Mouse (Mus musculus) heart, postnatal 36 days (tissue): ENCODE data around the gene Stk19. TPM values are rescaled to one million over a fixed set of nuclear protein-coding genes. Genes with fewer than 3 reads are reported as not detected.
"Not testable (repeated sequence)": the region's sequence is repeated elsewhere in the genome, so short reads cannot be mapped to it uniquely, and the experiment has no call there.

Source experiments
- DNase-seq, 2 experiments: peaks; one replicate each; pipeline ENCODE4 v3.0.0; 2021 to 2022
- intact Hi-C: fragments of 180-260 bp; cut with DNase I; formaldehyde crosslinking; loops from one replicate; pipeline ENCODE4 v1.15.1; 2025
- total RNA-seq, 2 experiments: library from RNA; stranded (reverse); gene quantifications; 2 replicates each; pipeline ENCODE4 v1.2.3; 2021

The Stk19 gene
- total RNA-seq, 2 experiments from 2014 or later = 10.0 to 11.1 TPM

DNA sequence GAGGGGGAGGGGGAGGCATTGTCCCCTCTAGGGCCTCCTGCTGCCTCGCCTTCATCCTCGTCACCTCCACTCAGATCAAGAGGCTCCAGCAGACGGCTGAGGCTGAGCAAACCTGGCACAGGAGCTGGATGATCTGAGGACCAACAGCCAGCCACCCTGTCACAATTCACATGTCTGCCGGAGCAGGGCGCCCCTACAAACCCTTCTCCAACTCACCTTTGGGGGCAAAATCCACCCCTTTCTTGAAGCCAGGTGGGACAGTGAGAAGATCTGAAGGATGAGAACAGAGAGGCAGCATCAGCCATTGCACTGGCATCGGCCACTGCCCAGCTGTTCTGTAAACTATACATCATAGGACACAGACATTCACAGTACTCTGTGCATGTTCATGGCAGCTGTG, 10.4 kb upstream of the Stk19 start:
- no peak for DNase-seq
- intact Hi-C loops = no loop called here

DNA sequence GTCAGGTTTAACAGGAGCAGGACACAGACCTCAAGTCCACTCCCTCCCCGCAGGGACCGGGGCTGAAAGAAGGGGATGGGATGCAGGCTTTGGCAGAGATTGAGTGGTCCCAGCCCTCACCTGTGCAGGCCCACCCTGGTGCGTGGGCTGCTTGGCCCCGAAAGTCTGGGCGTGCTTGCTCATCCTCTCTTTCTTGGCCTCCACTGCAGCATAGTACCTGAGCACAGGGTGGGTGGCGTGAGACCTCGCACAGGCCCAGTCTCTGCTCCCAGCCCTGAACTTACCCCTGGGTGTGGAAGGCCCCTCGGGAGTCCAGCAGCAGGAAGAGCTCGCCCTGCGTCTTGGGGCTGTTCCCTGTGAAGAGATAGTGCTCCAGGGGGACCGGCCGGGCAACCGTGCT, 8.1 kb upstream of the Stk19 start:
- intact Hi-C loops = no loop called here
- DNase-seq = no peak

DNA sequence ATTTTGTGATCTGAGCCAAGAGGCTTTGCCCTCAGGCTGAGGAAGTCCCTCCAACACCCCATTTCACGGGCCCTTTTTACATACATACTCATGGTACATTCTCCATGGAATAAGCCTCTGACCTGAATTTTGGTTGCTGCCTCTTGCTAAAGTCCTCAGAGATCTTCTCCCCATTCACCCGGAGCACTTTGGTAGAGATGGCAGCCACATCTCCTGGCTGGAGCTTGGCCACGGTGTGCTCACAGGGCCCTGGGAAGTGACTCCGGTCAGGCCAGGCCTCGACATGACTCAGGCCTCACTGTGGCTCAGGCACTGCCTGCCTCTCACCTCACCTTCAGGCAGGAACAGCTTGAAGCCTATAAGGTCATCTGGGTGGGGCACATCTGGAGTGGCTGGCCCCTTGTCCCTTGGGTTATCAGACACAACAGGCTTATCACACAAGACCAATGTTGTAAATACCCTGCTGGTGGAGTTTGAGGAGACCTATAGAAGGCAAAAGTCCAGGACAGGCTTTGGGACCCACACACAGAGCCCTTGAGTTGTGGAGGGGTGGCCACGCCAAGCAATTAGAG, 4.1 kb upstream of the Stk19 start:
- DNase-seq = no peak
- intact Hi-C loops = no loop called here

DNA sequence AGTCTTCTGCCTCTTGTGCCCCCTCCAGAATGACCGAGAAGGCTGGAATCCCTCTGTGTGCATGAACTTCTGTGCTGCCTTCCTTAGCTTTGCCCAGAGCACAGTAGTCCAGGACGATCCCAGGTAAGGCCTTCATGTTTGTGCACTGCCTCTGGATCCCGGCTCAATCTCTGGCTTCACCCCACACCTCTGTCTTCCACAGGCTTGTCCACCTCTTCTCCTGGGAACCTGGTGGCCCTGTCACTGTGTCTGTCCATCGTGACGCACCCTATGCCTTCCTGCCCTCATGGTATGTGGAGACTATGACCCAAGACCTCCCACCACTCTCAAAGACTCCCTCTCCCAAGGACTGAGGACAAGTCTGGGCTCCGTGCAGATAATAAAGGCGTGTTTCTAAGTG, 2.0 kb upstream of the Stk19 start:
- intact Hi-C loops = loop anchor here (5.0 to 10.0 kb wide), 2 partner anchors 181 to 296 kb away; partner anchors contain the start of genes Apom and Bag6
- DNase-seq = no peak

DNA sequence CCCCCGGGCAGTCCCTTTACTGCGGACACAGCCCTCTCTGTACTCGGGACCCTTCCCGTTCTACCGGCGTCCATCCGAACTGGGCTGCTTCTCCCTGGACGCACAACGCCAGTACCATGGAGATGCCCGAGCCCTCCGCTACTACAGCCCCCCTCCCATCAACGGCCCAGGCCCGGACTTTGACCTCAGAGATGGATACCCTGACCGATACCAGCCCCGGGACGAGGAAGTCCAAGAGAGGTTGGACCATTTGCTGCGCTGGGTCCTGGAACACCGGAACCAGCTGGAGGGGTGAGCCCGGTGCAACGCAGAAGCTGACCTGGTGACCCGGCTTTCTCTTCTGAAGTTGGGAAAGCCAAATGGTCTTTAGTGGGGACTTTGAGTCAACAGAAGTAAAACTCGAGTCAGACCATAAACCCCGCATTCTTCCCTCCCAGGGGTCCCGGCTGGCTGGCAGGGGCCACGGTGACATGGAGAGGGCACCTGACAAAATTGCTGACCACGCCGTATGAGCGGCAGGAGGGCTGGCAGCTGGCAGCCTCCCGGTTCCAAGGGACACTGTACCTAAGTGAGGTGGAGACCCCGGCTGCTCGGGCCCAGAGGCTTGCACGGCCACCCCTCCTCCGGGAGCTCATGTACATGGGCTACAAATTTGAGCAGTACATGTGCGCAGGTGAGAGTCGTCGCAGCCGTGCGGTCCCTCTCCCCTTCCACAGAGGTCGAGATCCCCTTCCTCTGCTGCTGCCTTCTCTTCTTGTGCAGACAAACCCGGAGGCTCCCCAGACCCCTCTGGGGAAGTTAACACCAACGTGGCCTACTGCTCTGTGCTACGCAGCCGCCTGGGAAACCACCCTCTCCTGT, 949 bp upstream of the Stk19 start:
- no peak for DNase-seq
- intact Hi-C loops = loop anchor here (1.0 to 10.0 kb wide), 3 partner anchors 13 to 297 kb away; partner anchors contain the start of genes Apom, Bag6, Nelfe and Skiv2l

DNA sequence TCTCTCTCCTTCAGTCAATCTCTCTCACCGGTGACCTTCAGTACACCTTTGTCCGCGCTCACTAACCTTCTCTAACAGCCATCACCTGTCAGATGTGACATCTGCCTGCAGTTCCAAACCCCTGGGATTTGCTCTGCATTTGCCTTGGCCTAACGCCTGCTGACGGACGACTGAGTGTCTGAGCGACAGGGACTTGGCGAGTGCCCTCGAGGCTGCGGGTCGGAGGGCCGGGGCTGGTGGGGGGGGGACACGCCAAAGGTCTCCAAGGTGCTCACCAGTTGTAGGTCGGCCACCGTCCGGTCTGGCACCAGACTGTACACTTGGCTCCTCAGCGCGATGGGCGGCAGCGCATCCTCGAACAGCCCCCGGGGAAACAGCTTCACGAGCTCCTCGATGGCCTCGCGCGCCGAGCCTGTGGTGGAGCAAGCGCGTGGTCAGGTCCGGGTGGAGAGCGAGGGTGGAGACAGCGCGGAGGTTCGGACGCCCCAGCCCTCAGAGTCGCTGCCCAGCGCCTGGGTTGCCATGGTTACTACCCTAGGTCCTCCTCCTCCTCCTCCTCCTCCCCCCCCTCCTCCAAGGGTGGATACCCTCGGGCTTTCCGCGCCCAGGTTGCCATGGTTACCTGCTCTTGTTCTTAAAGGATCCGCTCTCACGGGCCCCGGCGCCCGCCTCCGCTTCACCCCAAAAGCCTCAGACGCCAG, 440 bp downstream of the Stk19 start:
- intact Hi-C loops = loop anchor here (5.0 to 10.0 kb wide), 2 partner anchors 179 to 298 kb away; partner anchors contain the start of genes Apom and Bag6
- DNase-seq = no peak

DNA sequence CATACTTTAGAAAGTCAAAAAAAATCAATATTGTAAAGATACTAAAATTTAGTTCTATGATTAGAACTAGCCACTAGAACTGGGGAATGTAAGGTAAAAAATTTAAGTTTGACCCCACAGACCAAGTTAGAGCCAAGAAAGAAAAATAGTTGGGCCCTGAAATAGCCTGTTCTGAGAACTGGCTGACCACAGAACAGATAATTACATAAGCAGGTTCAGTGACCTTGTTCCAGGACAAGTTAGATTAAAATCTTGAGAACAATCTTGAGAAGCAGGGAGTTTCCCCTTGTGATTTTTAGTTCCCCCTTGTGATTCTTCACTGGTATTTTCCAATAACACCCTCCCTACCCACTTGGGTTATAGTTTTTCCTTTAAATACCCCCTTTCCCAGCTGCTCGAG, 6.0 kb downstream of the Stk19 start:
- intact Hi-C loops = loop anchor here (10.0 kb wide), 1 partner anchor 304 kb away; the partner anchor contains the start of genes Apom and Bag6

DNA sequence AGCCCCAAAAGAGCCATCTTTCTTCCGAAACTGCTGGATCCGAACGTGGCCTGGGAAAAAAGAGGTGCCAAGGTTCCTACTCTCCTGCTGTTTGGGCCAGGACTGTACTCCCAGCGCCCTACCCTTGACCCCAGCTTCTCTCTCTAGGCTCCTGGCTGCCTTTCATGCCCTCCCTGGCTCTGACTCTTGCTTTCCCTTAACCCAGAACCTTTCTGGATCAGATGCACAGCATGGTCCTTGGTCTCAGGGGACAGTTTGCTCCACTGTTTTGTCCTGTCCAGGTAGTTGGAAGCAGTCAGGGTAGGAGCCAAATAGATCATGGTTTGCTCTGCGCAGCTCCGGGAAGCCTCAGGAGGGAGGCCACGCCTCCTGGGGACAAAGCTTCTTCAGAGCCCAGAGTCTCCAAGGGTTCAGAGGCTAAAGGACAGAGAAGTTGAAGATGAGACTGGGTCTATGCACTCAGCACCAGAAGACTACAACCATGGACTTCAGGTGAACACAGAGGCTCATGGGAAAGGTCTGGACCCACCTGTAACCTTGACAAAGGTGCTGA, 21.9 kb downstream of the Stk19 start:
- intact Hi-C loops = loop anchor here (5.0 kb wide), 1 partner anchor 163 kb away; no protein-coding TSS in a partner anchor
- no peak for DNase-seq

More for the DNA sequence above, 6.0 kb downstream of the Stk19 start:
- DNase-seq = not testable (repeated sequence)

DNA sequence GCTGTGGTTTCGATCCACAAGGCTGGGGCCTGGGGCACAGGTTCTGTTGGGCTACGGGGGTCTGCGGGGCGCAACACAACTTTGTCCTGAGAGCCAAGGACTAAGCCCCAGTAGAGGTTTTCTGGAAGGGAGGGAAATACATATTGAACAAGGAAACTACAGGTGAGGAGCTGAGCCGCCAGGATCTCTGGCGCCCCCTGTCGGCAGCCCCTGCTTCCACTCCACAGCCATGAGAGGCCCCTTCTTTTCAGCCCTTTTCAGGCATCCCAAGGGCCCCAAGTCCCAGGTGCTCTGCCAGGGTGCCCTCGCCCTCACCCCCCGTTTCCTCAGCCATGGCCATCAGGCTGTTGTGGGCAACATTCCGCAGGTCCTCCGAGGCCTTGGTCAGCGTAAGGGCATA, 23.0 kb downstream of the Stk19 start:
- intact Hi-C loops = loop anchor here (1.0 to 5.0 kb wide), 2 partner anchors 82 to 161 kb away; no protein-coding TSS in a partner anchor
- DNase-seq = peak; percentile 39 to 60

DNA sequence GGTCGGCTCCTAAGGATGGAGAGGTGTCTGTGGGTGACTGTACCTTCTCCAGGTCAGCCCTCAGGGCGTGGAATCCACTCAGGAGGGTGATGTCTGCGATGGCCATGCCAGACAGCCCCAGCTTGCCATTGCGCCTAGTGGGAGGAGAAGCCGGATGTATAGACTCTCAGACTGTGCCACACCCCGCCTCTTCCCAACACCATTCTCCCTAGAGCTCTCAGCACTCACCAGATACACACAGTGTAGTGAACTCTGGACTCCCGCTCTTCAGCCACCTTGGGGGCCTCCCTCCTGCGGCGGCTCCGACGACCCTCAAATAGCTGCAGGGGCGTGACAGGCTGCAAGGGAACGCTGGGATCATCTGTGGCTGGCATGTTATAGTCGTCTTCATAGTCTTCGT, 25.5 kb downstream of the Stk19 start:
- intact Hi-C loops = loop anchor here (5.0 kb wide), 1 partner anchor 159 kb away; no protein-coding TSS in a partner anchor
- no peak for DNase-seq

DNA sequence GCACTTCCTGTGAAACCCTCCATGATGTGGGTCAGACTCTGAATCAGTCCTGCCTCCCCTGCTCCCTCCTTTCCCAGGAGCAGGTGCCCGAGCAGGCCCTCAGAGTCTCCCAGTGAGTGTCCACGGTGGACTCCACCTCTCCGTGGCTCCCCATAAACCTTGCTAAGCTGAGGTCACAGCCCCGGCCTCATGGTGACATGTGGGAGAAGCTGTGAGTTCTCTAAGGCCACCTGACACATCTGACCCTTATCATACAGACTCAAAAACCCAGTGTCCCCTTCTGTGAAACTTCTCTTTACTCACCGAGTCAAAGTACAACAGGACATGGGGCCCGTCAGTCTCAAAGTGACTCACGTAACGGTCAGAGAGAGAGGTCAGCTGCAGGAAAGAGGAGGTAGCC, 25.9 kb downstream of the Stk19 start:
- DNase-seq = not testable (repeated sequence)
- intact Hi-C loops = loop anchor here (5.0 kb wide), 1 partner anchor 159 kb away; no protein-coding TSS in a partner anchor

DNA sequence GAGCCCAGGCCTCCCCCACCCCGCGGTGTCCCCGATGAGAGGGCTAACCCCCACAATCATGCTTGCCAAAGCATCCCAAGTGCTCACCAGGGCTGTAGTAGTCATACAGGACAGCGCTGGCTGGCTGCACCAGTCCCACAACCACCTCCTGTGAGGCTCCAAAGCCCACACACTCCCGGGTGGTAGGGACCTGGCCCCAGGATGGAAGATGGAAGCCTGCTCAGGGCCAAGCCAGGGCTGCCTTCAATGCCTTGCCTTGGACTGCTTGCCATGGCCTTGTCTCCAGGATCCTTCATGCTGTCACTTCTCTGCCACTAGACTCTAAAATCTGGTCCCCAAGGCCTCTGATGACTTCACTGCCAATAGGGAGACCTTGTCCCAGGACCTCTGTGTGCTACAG, 26.3 kb downstream of the Stk19 start:
- not testable (repeated sequence) for DNase-seq
- intact Hi-C loops = loop anchor here (5.0 kb wide), 1 partner anchor 158 kb away; no protein-coding TSS in a partner anchor

DNA sequence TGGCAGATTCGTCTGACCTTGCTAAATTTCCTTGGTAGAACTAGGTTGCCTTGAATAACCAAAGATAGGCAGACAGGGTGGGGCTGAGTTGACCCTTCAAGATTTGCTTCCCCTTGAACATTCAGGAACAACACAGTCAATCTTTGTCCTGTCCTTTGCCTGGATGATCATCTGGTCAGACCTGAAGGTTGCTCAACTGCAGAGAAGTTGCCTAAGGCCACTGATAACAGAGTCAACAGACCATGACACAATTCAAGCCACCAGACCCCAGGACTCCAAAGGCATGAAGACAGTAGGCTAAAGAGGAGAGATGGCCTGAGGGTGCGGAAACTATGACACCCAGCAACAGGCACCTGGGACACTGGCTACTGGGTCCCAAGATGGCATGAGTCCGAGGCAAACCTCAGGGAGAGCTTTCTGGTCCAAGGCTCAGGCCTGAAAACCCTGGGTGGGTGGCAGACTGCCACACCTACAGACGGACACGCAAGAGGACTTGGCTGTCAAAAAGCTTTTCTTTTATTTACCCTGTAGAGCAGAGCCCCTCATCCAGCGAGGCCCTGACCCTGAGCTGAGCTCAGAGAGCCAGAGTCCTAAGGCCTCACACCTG, 28.0 kb downstream of the Stk19 start:
- intact Hi-C loops = no loop called here

DNA sequence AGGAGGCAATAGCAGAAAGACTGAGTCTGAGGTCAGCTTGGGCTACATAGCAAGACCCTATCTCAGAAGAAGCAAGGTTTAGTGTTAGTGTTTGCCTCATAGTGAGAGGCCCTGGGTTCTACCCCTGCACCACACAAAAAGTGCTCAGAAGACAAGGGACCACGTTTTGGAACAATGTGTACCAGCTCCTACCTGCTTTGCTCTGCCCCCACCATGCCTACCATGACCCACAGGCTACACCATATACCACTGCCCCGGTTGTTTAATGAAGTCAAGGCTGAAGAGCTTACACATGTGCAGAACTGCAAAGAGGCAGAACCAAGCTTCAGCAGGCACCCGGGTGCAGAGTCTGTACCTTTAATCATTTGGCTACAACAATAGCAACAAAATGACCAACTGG, 29.6 kb downstream of the Stk19 start:
- DNase-seq = no peak
- intact Hi-C loops = no loop called here

More for the DNA sequence above, 28.0 kb downstream of the Stk19 start:
- no peak for DNase-seq

DNA sequence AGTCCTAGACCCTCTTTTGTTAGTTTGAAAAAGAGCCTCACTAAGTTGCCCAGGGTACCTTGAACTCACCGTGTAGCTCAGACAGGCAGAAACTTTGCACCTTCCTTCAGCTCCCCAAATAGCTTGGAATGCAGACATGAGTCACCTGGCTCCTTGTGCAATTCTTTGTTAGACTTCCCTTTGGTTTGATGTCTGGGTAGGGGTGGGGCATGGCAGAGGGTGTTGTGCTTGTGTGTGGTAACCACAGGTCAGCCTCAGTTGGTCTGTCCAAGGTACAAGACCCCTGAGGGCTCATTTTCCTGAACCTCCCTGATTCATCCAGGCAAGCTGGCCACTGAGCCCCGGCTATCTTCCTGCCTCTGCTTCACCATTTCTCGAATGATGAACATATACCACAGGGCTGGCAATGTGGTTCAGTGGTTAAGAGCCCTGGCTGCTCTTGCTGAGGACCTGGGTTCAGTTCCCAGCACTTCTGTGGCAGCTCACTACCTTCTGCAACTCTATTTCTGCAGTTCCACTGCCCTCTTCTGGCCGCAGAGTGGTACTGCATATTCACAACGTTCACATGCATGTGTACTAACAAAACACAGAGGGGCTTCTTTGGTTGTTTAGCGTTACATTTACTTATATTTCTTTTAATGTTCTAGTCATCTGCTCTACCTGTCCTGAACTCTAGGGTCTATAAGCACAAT, 31.7 kb downstream of the Stk19 start:
- intact Hi-C loops = no loop called here
- DNase-seq = no peak

DNA sequence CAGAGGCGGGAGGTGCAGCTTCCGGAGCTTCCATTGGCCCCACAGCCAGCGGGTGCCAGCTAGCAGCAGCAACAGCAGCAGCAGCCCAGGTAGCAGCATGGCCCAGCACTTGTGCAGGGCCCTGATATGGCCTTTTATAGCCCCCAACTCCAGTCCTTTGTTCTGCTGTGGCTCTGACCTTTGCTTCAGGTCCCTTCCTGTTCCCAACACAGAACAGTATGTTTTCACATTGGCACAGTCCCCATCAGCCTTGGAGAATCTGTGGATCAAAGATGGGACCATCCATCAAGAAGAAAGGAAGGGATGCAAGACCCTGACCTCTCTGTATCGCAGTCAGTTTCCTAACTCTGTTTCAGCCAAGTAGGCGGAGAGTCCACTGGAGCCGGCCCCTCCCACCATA, 32.4 kb downstream of the Stk19 start, which contains the start of gene Cyp21a1:
Gene Cyp21a1 (minus strand): TSS at position 261 of the 400 bp plus-strand sequence.
- intact Hi-C loops, DNase-seq: not testable (repeated sequence)

DNA sequence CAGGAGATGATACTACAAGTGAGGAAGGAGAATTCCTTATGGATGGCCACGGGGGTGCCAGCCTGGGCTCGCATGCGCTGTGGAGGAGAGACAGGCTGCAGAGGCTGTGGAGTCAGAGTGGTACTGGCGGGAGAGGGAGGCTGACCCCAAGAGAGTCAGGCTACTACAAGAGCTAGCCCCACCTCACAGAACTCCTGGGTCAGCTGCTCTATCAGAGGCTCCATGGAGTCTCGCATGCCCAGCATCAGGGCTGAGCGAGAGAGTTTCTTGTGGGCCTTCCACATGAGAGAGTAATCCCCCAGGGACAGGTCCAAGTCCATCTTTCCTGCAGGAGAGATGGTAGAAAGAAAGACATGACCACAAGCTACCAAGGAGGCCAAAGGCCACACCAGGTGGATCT, 33.4 kb downstream of the Stk19 start:
- DNase-seq, intact Hi-C loops: not testable (repeated sequence)

DNA sequence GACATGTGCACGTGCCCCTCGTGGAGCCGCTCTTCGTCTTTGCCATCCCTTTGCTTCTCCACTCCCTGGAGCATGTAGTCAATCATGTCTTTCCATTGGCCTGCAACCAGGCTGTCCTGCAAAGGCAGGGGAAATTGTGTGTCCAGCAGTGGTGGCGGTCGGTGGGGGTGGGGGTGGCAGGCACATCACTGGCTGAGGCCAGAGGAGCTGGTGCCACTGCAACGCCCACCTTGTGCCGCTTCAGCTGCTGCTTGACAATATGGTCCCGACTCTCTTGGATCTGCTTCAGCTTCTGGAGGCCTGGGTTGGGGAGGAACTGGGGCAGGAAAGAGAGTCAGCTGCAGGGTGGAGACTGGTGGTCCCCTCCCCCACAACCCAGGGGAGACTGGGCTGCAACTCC, 34.0 kb downstream of the Stk19 start:
- DNase-seq, intact Hi-C loops: not testable (repeated sequence)

DNA sequence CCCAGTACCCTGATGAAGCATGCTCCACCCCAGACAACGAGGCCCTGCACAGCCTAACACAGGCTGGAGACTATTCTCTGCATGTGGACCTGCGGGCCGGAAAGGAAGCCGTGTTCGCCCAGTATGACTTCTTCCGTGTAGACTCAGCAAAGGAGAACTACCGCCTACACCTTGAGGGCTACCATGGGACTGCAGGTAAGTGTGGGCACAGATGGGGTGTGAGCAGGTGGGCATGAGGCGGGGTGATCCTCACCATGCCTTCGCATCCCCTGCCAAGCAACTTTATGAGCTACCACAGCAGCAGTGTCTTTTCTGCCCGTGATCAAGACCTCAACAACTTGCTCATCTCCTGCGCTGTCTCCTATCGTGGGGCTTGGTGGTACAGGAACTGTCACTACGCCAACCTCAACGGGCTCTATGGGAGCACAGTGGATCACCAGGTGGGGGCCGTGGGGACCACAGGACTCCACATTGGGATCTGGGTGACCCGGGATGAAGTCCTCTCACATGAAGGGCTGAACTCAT, 35.9 kb downstream of the Stk19 start:
- intact Hi-C loops, DNase-seq: not testable (repeated sequence)
